Mouse (Mus musculus) liver, adult 2 months (tissue): ENCODE data around the gene Gm49342.

Experiments
- CTCF ChIP-seq: fragments of 200-500 bp; IDR thresholded peaks from 2 replicates; pipeline ENCODE4 v1.5.1; 2011; ENCODE audit warnings: low read depth, low read length, control low read depth
- POLR2A ChIP-seq: fragments of 200-500 bp; IDR thresholded peaks from 2 replicates; pipeline ENCODE4 v1.6.1; 2011; ENCODE audit warnings: low read length, control low read depth; ENCODE audit not compliant: insufficient read depth; ENCODE audit errors: extremely low read depth

GRCm38 (mm10) chr14:50925111-50925920 is 19.0 kb upstream of the Gm49342 start:
- TF ChIP-seq POLR2A (no peak), CTCF (no peak)
